Mouse (Mus musculus): ENCODE data around the gene Col9a1.
A peak's percentile ranks its signal among the peaks of the same experiment; 100 is the strongest.

The Col9a1 gene

DNA sequence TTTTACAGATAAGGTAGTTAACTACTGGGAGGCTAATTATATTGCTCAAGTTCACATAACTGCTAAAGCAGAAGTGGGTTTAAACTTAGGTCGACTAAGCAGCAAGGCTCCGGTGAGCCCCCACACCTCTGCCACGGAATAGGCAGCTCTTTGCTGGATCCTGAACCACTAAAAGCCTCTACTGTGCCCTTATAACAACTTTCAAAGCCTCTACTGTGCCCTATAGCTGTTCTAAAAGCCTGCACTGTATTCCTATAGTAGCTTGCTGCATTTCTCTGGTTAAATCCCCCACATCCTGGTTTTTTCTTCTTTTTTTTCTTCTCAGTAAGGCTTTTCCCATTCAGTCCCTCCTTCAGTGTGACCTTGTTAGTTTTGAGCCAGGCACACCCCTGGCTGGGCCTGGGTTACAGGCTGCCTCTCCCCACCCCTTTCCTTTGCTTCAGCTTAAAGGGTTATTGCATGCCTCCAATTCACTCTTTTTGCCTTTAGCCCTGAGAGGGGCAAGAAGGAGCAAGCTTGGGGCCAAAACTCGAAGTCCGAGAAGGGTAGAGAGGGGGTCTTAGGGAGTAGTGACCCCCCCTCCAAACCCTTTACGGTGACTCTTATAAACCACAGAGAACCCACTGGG lies at the start of gene Col9a1:
Col9a1 (plus strand) TSS at position 387 of the 628 bp plus-strand sequence.
- DNase-seq, result no peak

DNA sequence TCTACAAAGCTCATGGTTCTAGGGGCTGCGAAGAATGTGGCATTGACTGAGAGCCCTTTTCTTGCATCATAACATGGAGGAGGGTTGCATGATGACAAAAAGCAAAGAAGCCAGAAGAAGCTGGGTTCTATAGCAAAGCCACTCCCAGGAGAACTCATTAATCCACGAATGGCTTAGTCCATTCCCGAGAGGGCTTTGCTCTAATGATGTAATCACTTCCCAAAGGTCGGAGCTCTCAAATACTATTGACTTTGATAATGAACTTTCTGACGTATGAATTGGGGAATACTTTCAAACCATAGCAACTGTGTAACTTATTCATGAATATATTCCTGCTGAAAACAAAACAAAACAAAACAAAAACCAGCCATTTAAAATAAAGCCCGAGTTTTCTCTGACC lies 49.5 kb upstream of the Col9a1 start:
- DNase-seq, result no peak

DNA sequence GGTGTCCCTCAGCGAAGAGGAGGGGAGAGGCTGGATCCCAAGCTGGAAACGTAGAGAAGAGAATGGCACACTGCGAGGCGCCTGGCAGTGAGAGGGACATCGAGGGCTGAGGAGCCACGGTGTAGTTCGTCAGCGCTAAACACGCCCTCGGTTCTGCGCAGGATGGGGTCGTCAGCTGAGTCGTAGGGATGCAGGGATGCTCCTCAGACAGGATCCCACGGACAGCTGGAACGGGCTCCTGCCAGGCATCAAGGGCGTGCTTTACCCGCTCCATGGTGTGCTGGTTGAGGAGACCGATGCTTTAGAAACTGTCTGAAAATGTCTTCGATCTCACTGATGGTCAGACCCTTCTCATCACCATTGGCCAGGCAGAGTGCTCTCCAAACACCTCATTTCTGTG lies 43.6 kb upstream of the Col9a1 start:
- DNase-seq, result no peak

DNA sequence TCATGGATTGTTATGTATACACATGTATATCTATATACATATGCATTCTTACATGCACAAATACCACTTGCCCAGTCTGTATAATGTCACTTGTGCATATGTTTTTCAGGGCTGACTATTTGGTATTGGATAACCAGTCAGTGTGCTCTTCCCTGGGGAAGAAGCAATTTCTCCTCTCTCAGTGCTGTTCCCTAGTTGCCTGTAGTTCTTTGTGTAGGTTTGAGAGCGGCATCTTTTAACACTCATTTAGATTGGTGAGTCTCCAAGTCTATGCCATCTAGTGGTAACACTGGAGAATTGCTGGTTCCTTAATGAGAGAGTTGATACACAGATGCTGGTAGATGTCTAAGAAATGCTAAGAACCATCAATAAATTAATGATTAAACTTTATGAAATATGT lies 42.6 kb upstream of the Col9a1 start:
- DNase-seq, result no peak

DNA sequence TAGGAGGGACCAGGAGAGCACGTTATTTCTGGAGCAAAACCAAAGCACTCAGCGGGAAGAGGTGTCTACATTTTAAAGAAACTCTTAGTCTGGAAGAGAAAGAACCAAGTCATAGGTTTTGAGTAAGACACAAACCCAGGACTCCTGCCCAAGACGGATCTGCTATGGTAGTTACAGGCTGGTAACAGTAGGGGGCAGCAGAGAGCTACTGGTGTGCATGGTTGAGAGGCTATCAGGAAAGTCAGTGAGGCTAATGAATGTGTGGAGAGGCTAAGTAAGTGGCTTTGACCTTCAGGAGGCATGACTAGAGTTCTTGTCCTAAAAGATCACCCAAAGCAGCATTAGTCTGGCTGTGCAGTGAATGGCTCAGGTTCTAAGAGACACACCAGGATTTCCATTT lies 40.3 kb upstream of the Col9a1 start:
- DNase-seq, result peak; percentile 71

DNA sequence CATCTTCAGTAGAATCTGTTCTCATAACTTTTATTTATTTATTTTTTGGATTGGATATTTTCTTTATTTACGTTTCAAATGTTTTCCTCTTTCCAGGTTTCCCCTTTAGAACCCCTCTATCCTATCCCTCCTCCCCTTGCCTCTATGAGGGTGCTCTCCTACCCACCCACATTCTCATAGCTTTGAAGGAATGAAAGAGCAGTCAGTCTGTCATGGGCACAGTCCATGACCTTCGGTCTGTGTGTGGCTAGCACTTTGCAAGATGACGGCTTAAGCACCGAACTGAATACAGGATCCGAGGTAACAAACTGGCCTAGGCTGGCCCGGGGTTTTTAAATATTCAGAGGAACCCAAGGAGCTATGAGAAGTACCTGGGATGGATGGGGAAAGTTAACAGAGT lies 36.9 kb upstream of the Col9a1 start:
- no peak for DNase-seq

DNA sequence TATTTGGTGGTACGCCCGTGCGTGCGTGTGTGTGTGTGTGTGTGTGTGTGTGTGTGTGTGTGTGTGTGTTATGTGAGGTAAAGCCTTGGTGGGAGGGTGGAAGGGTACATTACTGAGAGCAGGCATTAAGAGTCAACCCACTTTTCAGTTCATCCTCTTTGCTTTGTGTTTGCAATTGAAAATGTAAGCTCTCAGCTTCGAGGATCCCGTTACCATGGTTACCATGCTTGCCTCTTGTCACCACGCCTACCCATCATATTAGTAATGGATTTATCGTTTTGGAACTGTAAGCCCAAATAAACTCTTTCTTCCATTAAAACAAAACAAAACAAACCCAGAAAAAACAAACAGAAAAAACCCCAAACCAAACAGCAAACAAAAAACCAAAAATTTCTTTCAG lies 33.9 kb upstream of the Col9a1 start:
- DNase-seq, result no peak

DNA sequence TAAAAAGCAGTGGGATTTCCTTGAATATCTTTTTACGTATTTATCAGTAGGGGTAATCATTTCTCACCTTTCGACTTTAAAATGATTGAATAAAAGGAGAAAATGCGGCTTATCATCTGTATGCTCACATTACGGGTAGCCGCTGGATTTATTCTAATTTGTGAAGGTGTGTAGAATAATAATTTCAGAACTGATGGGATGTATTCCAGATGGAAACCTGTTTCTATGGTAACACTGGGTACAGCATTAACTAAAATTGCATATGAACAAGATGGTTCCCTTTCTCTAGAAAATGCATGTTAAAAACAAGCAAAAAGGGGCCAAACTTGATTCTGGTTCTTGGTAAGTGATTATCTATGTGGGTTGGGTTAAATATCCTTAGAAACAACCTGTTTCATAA lies 19.7 kb upstream of the Col9a1 start:
- no peak for DNase-seq

DNA sequence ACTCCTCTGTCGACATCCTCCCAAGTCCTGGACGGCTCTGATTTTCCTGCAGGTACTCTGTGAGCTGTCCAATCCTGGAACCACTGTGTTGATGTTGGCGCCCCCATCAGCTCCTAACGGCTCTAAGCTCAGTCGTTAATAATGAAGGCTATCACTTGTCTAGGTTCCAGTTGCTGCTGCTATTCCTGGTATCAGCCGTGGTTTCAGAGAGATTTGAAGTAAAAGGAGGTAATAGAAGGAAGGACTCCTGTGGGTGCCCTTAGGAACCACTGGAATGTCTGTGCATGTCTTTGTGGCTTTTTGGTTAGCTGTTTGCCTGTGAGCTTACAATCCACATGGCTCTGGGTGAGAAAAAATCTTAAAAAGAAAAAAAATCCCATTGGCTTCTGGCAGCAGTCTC lies 8.0 kb upstream of the Col9a1 start:
- DNase-seq, result no peak

DNA sequence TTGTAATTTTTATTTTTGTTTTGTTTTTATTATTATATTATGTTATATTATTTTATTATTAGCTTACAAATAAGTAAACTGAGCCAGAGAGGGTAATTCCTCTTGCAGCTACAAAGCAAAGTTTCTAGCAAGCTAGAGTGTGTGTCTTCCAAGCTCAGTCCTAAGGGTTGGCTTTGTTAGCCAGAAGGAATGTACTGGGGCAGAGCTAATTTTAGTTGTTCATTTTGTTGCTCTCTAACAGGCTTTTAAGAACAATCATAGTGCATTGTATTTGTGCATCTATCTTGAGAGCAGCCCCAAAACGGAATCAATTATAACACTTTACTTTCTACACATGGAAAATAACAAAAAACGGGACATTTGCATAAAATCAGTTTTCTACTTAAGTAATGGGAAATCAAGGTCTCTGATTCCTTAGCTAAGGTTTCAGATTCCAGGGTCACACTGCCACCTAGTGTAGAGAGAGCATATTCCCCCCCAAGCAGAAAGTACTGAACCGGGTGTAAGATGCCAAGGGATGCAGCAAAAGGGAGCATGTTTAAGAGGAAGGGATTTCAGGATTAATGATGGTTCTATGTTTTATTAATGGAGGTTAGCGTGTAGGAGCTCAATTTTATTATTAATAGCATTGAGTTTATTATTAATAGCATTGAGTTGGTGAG lies 6.1 kb upstream of the Col9a1 start:
- DNase-seq, result peak; percentile 59

DNA sequence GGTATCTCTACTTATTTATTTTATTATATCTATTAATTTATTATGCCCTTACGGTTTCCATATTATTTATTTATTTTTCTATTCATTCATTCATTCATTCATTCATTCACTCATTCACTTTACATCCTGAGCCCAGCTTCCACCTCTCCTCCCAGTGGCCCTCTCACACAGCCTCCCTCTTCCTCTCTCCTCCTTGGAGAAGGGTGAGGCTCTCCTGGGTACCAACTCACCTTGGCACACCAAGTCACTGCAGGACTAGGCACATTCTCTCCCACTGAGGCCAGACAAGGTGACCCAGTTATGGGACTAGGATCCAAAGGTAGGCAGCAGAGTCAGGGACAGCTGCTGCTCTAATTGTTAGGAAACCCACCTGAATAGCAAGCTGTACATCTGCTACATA lies 5.5 kb upstream of the Col9a1 start:
- DNase-seq, result no peak

DNA sequence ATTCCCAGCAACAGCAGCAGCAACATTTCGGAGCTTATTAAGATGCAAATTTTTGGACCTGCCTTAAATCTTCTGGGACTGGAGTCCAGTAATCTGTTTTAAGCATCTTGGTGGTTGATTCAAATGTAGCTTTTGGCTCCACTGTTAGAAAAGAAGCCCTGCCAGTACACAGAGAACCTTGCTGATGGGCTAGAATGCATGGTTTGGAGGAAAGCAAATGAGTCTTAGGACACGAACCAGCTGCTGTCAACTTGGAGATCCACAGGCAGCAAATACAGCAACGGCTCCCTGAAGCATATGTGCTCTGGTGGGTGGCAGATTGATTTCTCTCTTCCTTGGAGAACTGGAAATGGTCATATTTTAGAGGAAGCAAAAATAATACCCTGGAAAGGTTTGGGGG lies 4.8 kb upstream of the Col9a1 start:
- DNase-seq, result peak; percentile 4

DNA sequence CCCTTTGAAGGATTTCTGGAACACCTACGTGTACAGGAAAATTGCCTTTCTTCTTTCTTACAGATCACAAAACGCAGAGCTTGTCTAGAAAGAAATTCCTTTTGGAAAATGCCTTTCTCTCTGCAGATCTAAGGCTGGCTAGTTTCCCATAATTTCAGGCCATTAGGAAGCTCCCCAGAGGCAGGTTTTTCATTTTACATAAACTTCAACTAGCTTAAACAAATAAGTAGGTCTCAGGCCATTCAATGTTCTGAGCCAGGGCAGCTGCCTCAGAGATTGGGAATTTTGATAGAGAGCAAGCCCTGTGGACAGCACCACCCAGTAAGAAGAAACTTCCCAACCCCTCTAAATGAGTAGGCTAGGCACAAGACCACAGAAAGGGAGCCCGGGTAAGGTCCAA lies 1.6 kb upstream of the Col9a1 start:
- DNase-seq, result no peak

DNA sequence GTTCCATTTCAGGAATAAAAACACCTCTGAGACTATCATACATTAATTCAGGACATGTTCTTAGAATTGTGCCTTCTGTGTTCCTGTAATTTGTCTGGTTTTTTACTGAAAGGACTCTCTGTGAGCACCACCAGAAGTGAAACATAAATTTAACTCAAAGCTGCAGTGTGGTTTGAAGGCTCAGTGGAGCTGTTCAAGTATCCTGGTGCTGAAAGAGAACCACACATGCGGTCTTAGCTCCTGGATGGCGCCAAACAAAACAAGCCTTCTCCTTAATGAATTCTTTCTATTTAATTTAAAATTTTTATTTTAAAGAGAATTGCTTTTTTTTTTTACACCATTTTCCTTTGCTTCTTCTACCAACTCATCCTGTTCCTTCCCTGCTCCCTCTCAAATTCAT lies 2.4 kb downstream of the Col9a1 start:
- no peak for DNase-seq

DNA sequence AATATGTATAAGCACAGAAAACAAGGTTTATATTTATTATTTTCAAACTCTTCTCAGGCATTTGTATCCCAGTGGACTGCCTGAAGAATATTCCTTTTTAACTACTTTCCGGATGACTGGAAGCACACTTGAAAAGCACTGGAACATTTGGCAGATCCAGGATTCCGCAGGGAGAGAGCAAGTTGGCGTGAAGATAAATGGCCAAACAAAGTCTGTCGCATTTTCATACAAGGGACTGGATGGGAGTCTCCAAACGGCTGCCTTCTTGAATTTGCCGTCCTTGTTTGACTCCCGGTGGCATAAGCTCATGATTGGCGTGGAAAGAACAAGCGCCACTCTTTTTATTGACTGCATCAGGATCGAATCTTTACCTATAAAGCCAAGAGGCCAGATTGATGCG lies 7.6 kb downstream of the Col9a1 start:
- DNase-seq, result no peak

DNA sequence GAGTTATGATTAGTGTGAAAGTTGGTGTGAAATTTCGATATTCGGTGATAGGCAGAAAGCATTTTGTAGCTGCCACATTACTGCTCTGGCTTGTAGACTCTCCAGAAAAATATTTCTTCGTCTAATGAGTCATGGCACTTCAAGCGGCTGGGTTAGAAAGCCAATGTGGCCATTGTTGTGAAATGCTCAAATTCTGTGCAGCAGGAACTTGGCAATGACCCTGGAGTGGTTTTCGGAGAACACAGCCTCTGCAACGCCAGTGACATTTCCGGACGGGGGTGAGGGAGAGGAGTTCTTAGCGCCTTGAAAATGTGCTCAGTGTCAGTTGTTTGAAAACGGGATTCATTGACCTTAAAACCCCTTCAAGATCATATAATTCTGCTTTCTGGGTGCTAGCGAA lies 9.6 kb downstream of the Col9a1 start:
- no peak for DNase-seq

DNA sequence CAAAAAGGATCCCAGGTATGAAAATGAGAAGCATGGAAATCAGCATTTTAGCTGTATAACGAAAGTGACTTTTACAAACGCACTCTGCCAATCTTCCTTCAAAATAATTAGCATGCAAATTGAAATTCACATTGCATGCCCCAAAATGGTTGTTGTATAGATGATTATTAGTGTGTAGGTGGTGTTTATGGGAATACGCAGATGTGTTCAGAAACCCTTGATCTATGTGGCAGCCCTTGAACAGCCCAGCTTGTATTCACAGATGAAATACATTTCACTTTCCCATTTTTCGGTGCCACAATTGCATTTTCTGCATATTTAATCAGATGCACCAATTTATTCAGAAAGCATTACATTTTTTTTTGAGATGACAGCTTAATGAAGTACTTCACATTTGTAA lies 14.3 kb downstream of the Col9a1 start:
- DNase-seq, result no peak

DNA sequence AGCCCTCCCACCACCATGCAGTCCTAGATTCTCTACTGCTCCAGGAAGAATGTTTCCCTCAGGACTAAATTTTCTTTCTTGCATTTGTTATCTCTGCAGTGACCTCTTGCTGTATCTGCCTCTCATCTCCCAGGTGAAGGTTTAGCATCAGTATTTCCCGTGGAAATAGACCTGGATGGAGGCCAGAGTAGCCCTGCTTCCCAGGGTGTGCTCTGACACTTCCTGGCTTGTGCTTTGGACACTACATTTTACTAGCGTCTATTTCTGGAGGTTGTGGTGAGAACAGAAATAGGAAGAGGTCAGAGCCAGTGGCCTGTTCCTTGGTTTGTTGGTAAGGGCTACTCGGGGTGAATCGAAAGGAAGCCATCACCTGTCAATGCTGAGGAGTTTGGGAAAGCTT lies 16.7 kb downstream of the Col9a1 start:
- no peak for DNase-seq

DNA sequence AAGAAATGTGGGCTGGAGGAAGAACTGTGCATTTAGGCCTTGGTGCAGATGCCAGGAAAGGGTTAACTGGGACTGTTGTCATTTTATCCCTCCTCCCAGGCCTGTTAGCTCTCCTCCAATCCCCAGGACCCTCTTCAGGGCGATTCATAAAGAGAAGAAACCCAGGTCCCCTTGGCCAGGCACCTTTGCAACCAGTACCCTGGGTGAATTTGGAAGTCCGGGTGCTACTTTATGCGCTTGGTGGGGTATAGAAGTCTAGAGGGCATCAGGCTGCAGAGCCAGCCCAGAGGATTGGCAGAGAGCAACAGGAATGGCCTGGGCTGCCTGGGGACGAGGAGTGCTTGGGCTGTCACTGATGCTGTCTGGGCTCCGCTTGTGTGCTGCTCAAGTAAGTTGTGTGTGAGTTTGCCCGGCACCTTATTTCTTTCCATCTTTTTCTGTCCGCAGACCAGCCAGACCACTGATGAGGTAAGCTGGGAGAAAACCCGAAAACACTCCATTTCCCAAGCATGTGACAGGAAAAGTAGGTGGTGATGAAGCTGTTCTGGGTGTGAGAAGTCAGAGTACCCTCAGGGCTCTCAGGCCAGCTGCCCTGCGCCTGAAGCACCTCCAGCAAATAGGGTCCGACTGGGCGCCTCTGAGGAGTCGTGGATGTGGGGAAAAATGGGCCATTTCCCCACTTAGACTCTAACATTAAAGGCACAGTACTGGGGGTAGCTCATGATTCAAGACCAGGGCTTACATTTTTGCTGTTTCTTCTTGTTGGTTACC lies 17.8 kb downstream of the Col9a1 start:
- DNase-seq, result no peak

DNA sequence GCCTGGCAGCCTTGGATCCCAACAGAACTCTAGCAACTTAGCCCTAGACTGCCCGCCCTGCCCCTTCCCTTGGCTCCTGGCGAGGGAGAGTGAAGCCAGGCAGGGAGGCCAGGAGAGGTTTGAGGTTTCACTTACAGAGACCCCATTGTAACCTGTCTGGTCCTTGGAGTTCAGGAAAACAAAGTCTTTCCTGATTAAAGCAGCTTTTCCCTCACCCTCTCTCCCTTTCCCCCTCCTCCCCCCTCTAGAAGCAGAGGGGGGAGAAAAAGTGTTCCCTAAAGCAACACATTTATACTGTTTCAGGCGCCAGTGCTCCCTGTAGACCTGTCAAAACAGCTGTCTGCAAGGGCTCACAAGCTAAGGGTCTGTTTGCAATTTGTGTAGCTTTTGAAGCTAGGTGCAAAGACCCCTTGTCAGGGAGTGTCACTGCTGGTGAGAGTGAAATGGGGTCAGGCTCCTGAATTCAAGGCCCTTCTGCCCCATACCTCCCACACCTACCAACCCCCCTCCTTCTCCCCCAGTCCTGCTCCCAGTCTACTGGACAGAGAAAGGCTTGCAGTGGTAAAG lies 18.6 kb downstream of the Col9a1 start:
- no peak for DNase-seq

DNA sequence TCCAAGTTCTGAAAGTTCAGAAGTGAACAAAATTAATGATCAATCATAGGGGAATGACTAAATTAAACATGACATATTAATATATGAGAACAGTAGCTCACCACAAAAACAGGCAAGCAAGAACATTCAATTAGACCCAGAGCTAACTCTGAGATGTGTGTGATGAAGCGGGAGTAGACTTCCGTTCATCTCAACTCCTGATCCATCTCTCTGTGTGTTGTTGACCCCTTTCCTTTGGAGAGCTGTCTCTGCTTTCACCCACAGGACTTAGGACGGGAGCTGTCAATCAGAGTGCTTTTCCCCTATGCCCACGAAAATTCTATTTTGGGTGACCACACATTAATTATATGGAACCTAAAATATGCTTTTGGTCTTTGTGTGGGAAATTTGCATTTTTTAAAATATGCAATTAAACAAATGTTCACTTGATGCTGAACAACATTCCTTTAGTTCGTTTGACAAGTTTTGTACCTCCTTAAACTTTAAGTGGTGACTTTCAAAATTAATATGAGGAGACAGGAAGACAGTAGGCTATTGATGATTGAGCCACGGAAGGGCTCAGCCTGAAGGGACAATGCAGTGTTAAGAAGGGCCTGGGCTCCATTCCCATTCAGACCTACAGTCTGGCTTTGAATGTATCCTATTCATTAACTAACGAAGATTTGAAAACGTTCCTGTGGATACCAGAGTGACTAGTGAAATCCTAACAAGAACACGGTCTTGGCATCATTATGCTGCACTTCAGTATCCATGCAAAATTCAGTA lies 34.4 kb downstream of the Col9a1 start:
- DNase-seq, result no peak

DNA sequence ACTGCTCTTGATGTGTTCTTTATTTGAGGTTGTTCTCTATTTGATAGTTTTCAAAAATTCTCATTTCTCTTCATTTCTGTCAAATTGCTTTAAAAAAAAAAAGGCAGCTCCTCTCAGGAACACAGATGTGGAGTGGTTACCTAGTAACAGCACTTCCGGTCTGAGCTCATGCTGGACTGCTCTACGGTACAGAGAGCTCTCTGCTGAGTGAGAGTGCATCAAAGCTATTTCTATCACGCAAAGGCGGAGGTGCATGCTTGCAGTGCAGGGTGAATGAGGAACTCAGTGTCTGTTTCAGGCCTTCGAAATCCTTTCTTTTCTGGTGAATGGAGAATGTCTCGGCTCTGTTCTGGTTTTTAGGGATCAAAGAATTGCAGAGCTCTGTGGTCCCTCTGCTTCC lies 41.6 kb downstream of the Col9a1 start:
- DNase-seq, result peak; percentile 40

DNA sequence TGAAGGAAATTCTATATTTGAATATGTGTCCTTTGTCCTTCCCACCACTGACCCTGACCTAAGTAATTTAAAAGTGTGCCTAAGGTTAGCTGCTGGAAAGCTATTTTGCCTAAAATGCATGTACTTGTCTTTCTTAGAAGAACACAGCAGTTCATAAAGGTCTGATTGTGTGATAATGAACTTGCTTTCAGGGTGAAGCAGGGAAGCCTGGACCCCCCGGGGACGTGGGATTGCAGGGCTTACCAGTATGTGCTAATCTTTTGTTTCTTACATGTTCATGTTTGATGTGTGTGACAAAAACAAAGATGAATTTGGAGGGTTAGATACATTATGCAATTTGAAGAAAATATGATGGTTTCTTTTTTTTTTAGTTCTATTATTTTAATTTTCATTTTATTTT lies 44.8 kb downstream of the Col9a1 start:
- DNase-seq, result no peak

All from right cerebral cortex, adult 18-20 months (tissue).